In the genomic region with DNA sequence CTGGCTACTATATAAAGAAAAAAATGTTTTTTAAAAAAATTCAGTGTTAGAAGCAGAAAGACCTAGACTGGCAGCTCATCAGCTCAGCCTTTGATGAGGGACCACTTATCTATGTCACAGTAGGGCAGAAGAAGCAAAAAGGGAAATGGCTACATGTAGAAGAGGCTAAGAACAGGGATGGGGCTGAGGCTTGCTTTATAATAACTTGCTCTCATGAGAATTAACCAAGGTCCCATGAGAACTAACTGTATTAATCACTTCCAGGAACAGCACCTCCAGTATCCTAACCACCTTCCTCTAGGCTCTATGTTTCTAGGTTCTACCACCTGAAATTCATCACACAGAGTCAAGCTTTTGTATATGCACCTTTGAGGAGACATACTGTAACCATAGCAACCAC, we compare ENCODE assay signal across 23 mouse cellular contexts. TPM values are rescaled to one million over a fixed set of nuclear protein-coding genes. Genes with fewer than 3 reads are reported as not detected.
DNase-seq lines count a peak whose midpoint lies in the region; ATAC-seq and TF ChIP-seq lines count a peak whose summit lies in the region.
"Had no signal": no experiment of that assay in that cellular context is flagged by ENCODE, and none has a peak within 500 bp of the region (broad histone marks: within the 10 kb centered on the region; RNA-seq: fewer than 3 reads in every experiment).

No protein-coding gene starts in this region.

- TF ChIP-seq CTCF in CH12.LX (conservative IDR thresholded peaks at IDR 0.05 in 1 of 2, IDR thresholded peaks at IDR 0.05 in 1 of 2; ENCODE audit: low read depth in 2 of 2, low read length in 2 of 2), result no peak

- H3K4me3 ChIP-seq in CH12.LX (replicated peaks in 1 of 3; ENCODE audit: low read depth in 2 of 3, low read length in 2 of 3, poor library complexity in 1 of 3), result no peak overlapping the region
- H3K4me3 ChIP-seq in midbrain, embryonic 11.5 days (ENCODE audit: low read depth, low read length), result no peak overlapping the region
- H3K4me3 ChIP-seq: embryonic facial prominence, embryonic 10.5 days; embryonic facial prominence, embryonic 12.5 days; forebrain, embryonic 13.5 days; forebrain, embryonic 15.5 days had no signal

- ATAC-seq in megakaryocyte progenitor cell, adult 5-6 weeks (replicated peaks; ENCODE audit: poor library complexity), result 0 out of 2 replicates have a peak, but pooled peaks have one; percentile 20
- ATAC-seq in activated CD4-positive, CD25-positive, alpha-beta regulatory T cell, adult 4 months, result no peak
- no peak for ATAC-seq in midbrain, embryonic 11.5 days (ENCODE audit: low FRiP score)
- ATAC-seq: CD4-positive, CD25-positive, alpha-beta regulatory T cell, adult 4 months; forebrain, embryonic 13.5 days; forebrain, embryonic 15.5 days; forebrain, postnatal 0 days; Patski had no signal

- no peak for TF ChIP-seq POLR2A in CH12.LX (IDR thresholded peaks at IDR 0.05; ENCODE audit: low read depth, low read length)

- H3K4me1 ChIP-seq in CH12.LX (ENCODE audit: control insufficient read depth in 1 of 2, insufficient read depth in 2 of 2), result no peaks in the 10 kb centered on the region
- no peaks in the 10 kb centered on the region for H3K4me1 ChIP-seq in midbrain, embryonic 11.5 days (ENCODE audit: control insufficient read depth, insufficient read depth, low read length)
- H3K4me1 ChIP-seq: embryonic facial prominence, embryonic 10.5 days; embryonic facial prominence, embryonic 12.5 days; forebrain, embryonic 13.5 days; forebrain, embryonic 15.5 days had no signal

- no peak for TF ChIP-seq RAD21 in CH12.LX (IDR thresholded peaks at IDR 0.05; ENCODE audit: low read depth, low read length)

- dilution Hi-C loops in CH12.LX (cut with MboI; ENCODE audit: extremely low pct_ligation_motif_present, extremely low pct_unique_long_range_greater_than_20kb, low sequenced_read_pairs), result no loop called here

- H3K27me3 ChIP-seq in CH12.LX (replicated peaks), result no peaks in the 10 kb centered on the region
- no peaks in the 10 kb centered on the region for H3K27me3 ChIP-seq in midbrain, embryonic 11.5 days (ENCODE audit: control insufficient read depth, insufficient read depth, low read length)
- H3K27me3 ChIP-seq: embryonic facial prominence, embryonic 12.5 days; forebrain, embryonic 13.5 days; forebrain, embryonic 15.5 days had no signal

- no peak for TF ChIP-seq EP300 in CH12.LX (IDR thresholded peaks at IDR 0.05; ENCODE audit: low read length)

- no peak overlapping the region for H3K9ac ChIP-seq in CH12.LX (ENCODE audit: insufficient read depth, low read depth)
- no peak overlapping the region for H3K9ac ChIP-seq in midbrain, embryonic 11.5 days (ENCODE audit: low read length)
- H3K9ac ChIP-seq: embryonic facial prominence, embryonic 12.5 days; forebrain, embryonic 13.5 days; forebrain, embryonic 15.5 days; forebrain, postnatal 0 days had no signal

- H3K4me2 ChIP-seq in CH12.LX (ENCODE audit: insufficient read depth, low read depth, poor library complexity, severe bottlenecking), result no peak overlapping the region
- H3K4me2 ChIP-seq in midbrain, embryonic 11.5 days, result no peak overlapping the region
- H3K4me2 ChIP-seq: embryonic facial prominence, embryonic 12.5 days; forebrain, embryonic 13.5 days; forebrain, embryonic 15.5 days had no signal

- H3K79me2 ChIP-seq in CH12.LX (replicated peaks; ENCODE audit: control insufficient read depth, extremely low read depth, insufficient read depth, poor library complexity, severe bottlenecking), result no peaks in the 10 kb centered on the region

- in situ Hi-C loops in CH12.LX (cut with MboI; ENCODE audit: low pct_ligation_motif_present, low pct_unique_long_range_greater_than_20kb, low sequenced_read_pairs), result no loop called here

- DNase-seq in A20 (ENCODE audit: low read depth, low spot score) (peak; percentile 43), CH12.LX (ENCODE audit: extremely low read depth) (peak; percentile 9), MEL-GATA-1-ER (ENCODE audit: extremely low read depth, low read depth) (peak; percentile 86)
- DNase-seq in gastrocnemius, postnatal 10 days, result no peak
- DNase-seq in midbrain, embryonic 11.5 days (ENCODE audit: low spot score, missing footprints), result no peak
- no peak for DNase-seq in adrenal gland, postnatal 36 days
- DNase-seq: adrenal gland, adult 2 months; adrenal gland, postnatal 10 days; adrenal gland, postnatal 25 days; cerebellum, adult 11-12 months; cerebellum, adult 2 months; cerebellum, adult 9-10 months; cerebellum, postnatal 10 days; cerebellum, postnatal 25 days; forebrain, postnatal 0 days had no signal

- no peak overlapping the region for H3K27ac ChIP-seq in CH12.LX (ENCODE audit: insufficient read depth, low read depth)
- no peak overlapping the region for H3K27ac ChIP-seq in midbrain, embryonic 11.5 days (ENCODE audit: low read depth, low read length)
- H3K27ac ChIP-seq: embryonic facial prominence, embryonic 10.5 days; embryonic facial prominence, embryonic 12.5 days; forebrain, embryonic 13.5 days; forebrain, embryonic 15.5 days had no signal

- no peaks in the 10 kb centered on the region for H3K36me3 ChIP-seq in CH12.LX (replicated peaks in 1 of 2; ENCODE audit: control insufficient read depth in 1 of 2, insufficient read depth in 1 of 2, low read length in 1 of 2)
- H3K36me3 ChIP-seq in midbrain, embryonic 11.5 days (ENCODE audit: control insufficient read depth, insufficient read depth, low read length), result no peaks in the 10 kb centered on the region
- H3K36me3 ChIP-seq: embryonic facial prominence, embryonic 10.5 days; embryonic facial prominence, embryonic 12.5 days; forebrain, embryonic 15.5 days had no signal

- no peaks in the 10 kb centered on the region for H3K9me3 ChIP-seq in CH12.LX (replicated peaks; ENCODE audit: low read length)
- H3K9me3 ChIP-seq in midbrain, embryonic 11.5 days (ENCODE audit: control insufficient read depth, low read length), result no peaks in the 10 kb centered on the region
- H3K9me3 ChIP-seq: embryonic facial prominence, embryonic 10.5 days; embryonic facial prominence, embryonic 12.5 days; forebrain, embryonic 13.5 days; forebrain, embryonic 15.5 days had no signal

TF ChIP-seq in CH12.LX, 34 proteins besides CTCF, POLR2A, EP300 and RAD21:
- no peak for TF ChIP-seq TBP (conservative IDR thresholded peaks at IDR 0.05; ENCODE audit: low read depth, low read length)
- no peak for TF ChIP-seq TCF12 (IDR thresholded peaks at IDR 0.05; ENCODE audit: low read depth, low read length)
- TF ChIP-seq KAT2A (IDR thresholded peaks at IDR 0.05; ENCODE audit: insufficient replicate concordance, low read length), result no peak
- no peak for TF ChIP-seq USF2 (conservative IDR thresholded peaks at IDR 0.05; ENCODE audit: low read depth, low read length)
- no peak for TF ChIP-seq JUN (IDR thresholded peaks at IDR 0.05; ENCODE audit: insufficient read depth, low read depth, low read length)
- TF ChIP-seq E2F4 (IDR thresholded peaks at IDR 0.05; ENCODE audit: insufficient replicate concordance, low read depth, low read length), result no peak
- TF ChIP-seq CHD2 (IDR thresholded peaks at IDR 0.05; ENCODE audit: low read length), result no peak
- TF ChIP-seq GABPA (IDR thresholded peaks at IDR 0.05; ENCODE audit: insufficient replicate concordance, low read depth, low read length), result no peak
- no peak for TF ChIP-seq PAX5 (IDR thresholded peaks at IDR 0.05; ENCODE audit: low read length)
- TF ChIP-seq USF1 (IDR thresholded peaks at IDR 0.05; ENCODE audit: low read depth, low read length), result no peak
- TF ChIP-seq MAZ (IDR thresholded peaks at IDR 0.05; ENCODE audit: low read depth, low read length), result no peak
- TF ChIP-seq ZKSCAN1 (IDR thresholded peaks at IDR 0.05; ENCODE audit: borderline replicate concordance, low read depth, low read length), result no peak
- no peak for TF ChIP-seq SMC3 (IDR thresholded peaks at IDR 0.05; ENCODE audit: low read depth, low read length)
- TF ChIP-seq JUND (conservative IDR thresholded peaks at IDR 0.05; ENCODE audit: low read depth, low read length), result no peak
- TF ChIP-seq POLR2AphosphoS2 (IDR thresholded peaks at IDR 0.05; ENCODE audit: low read depth, low read length), result no peak
- TF ChIP-seq MEF2A (IDR thresholded peaks at IDR 0.05; ENCODE audit: borderline replicate concordance, low read depth, low read length), result no peak

RNA-seq across cellular contexts. Expression of gene F5, which starts 25.2 kb away (rescaled TPM):
- total RNA-seq in CH12.LX (2012; rRNA removed), result under 0.01 TPM in 2 replicates
- 0.04 TPM in 1 of 2 replicates, not detected in the other for total RNA-seq in CH12.LX (2014; rRNA removed)
- polyA plus RNA-seq in CH12.LX (2012; ENCODE audit: insufficient read length, low read depth), result 0.12 and 0.19 TPM in 2 replicates
- 8.6 and 9.2 TPM in 2 replicates for total RNA-seq in megakaryocyte progenitor cell, adult 5-6 weeks (2015)
- 4.2 and 6.1 TPM in 2 replicates for total RNA-seq in megakaryocyte progenitor cell, adult 5-6 weeks (2017)
- total RNA-seq in gastrocnemius, postnatal 10 days (2021), result under 1 TPM; 0.14 to 0.68 TPM
- not detected for polyA plus RNA-seq in activated CD4-positive, CD25-positive, alpha-beta regulatory T cell, adult 4 months (2017; shearing (Covaris generic))
- 0.25 and 0.50 TPM in 2 replicates for polyA plus RNA-seq in midbrain, embryonic 11.5 days (2014; fragmentation: Nextera tagmentation; extraction: Ambion mirVana)
- total RNA-seq in adrenal gland, postnatal 36 days (2021), result 10 to 100 TPM in 1 of 2 experiments, 1 to 10 TPM in 1; 2.3 to 10.6 TPM

Comparison
In these comparisons a context has a peak if more than half of its experiments do, and no peak if none do; other contexts are left out.
1. DNase-seq: peak in A20 (single experiment), CH12.LX (single experiment) and MEL-GATA-1-ER (single experiment); none in gastrocnemius, postnatal 10 days (single experiment), midbrain, embryonic 11.5 days (single experiment) and adrenal gland, postnatal 36 days (0 of 2).